Mouse (Mus musculus) cerebellum, adult 11-12 months (tissue): Measurements from ENCODE around the gene Map7d1.

Source experiments
- DNase-seq: peaks from one replicate; pipeline ENCODE4 v3.0.0; 2022

Map7d1 gene

GRCm38 (mm10) chr4:126256131-126256791 is at the start of gene Map7d1:
Gene Map7d1 (minus strand): TSS chr4:126256343.
- DNase-seq, result peak; percentile 93

DNA sequence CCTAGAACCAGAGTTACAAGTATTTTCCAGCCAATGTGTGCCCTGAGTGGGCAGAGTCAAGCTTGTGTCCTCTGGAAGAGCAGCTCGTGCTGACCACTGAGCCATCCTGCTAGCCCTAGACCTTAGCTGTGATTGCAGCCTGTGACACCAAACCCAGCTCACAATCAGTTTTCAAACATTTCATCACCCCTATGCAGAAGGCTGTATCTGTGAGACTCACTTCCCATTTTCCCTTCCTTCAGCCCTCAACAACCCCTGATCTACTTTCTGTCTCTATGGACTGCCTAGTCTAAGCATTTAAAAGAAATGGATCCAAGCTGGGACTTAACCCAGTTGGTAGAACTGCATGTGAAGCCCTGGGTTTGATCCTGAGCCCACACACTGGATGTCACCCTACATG is 49.3 kb upstream of the Map7d1 start:
- no peak for DNase-seq

DNA sequence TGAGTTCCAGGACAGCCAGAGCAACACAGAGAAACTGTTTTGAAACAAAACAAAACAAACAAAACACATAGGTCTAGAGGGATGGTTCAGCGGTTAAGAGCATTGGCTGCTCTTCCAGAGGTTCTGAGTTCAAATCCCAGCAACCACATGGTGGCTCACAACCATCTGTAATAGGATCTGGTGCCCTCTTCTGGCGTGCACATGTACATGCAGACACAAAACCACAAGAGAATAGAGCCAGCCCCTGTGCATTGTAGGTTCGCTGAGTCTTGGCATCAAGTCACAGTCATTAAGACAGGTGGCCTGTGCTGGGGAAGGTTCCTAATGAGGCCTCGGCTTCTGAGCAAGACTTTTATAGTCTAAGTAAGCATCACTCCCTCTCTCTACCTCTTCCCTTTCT is 47.7 kb upstream of the Map7d1 start:
- peak; percentile 11 for DNase-seq

DNA sequence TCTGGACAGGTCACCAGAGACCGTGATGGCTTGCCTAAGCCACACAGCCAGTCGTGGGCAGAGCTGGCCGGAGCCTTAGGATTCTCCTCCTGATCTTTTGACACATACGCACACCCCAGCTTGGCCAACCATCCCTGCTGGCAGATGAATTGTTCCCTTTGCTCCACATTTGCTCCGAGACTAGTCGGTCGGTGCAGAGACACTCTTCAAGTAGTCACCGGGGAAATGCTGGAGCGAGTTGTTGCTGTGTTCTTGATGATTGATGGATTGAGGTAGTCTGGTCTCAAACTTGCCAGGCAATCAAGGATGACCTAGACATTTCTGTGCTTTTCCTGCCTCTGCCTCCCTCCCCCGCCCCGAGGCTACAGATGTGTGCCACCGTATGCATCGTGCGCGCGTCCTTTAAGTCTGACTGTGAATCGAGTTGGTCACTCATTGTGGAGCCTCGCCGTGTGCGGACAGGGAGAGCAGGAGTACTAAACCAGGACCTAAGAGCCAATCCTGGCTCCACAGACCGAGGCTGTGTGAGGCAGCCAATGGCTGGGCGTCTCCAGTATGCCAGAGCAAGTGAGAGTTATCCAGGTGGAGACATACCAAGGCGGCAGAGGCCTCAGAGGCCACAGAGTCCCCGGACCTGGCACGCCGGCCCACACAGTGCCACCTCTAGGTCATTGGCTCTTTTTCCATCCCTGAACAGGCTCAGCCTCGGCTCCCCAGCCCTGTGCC is 45.6 kb upstream of the Map7d1 start:
- peak; percentile 68 for DNase-seq

- DNase-seq, result peak; percentile 45
These were observed 44.9 kb upstream of the Map7d1 start for GRCm38 (mm10) chr4:126300916-126301583.

- peak; percentile 73 for DNase-seq
These were observed 40.5 kb upstream of the Map7d1 start for GRCm38 (mm10) chr4:126296617-126297101.

GRCm38 (mm10) chr4:126295937-126296336 is 39.8 kb upstream of the Map7d1 start:
- no peak for DNase-seq

DNA sequence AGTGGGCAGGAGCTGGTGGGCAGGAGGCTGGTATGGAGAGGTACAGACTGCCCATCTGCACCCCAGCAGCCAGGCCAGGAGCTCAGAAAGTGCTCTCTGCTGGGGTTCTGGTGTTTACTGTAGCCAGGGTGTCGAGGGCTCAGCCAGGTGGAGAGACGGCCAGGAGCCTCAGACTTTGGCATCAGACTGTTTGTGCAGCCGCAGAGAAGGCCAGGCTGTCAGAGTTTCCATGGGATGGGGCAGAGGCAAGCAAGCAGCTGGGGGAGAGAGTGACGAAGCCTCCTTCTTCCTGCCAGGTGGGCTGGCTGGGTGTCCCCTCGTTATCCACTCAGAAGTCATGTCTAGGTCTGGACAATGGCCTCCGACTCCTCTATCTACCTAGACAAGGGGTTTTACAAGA is 39.0 kb upstream of the Map7d1 start:
- DNase-seq, result no peak

- no peak for DNase-seq
These were observed 35.1 kb upstream of the Map7d1 start for GRCm38 (mm10) chr4:126291196-126291595.

DNA sequence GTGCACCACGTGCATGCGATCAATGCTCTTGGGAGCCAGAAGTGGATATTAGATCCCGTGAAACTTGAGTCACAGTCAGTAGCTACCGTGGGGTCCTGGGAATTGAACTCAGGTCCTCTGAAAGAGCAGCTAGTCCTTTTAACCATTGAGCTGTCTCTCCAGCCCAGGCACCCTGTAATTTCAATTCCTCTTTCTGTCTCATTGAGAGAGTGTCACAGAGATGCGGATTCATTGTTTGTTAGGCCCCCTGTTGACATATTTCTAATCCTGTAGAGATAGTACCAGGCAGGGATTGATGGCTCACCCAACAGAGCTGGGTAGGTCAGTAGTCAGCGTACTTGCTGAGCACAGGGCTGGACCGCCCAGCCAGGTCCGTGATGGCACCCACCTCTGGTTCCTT is 34.2 kb upstream of the Map7d1 start:
- no peak for DNase-seq

DNA sequence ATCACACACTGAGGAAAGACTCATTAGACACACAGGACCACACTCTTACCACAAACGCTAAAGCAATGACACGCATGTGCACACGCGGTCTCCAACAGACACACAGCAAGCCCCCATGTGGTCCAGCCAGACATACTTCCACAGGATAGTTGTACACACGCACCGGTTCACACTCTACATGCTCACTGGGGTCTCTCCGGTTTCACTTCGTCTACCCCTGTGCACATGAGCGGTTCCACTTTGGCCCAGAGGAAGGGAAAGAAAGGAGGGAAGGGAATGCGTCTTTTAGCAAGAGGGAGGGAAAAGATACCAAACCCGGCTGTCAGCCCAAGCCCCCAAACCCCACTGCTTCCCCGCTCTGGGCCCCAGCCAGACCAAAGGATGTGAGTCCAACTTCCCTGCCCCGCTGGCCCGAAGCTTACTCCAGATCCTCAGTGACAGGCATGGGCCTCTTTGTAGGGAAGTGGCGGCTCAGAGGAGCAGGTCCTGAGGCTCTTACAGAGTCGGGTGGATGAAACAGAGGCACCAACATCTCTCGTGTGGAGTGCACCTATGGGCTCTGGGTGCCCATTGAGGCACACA is 32.0 kb upstream of the Map7d1 start:
- DNase-seq, result no peak

DNA sequence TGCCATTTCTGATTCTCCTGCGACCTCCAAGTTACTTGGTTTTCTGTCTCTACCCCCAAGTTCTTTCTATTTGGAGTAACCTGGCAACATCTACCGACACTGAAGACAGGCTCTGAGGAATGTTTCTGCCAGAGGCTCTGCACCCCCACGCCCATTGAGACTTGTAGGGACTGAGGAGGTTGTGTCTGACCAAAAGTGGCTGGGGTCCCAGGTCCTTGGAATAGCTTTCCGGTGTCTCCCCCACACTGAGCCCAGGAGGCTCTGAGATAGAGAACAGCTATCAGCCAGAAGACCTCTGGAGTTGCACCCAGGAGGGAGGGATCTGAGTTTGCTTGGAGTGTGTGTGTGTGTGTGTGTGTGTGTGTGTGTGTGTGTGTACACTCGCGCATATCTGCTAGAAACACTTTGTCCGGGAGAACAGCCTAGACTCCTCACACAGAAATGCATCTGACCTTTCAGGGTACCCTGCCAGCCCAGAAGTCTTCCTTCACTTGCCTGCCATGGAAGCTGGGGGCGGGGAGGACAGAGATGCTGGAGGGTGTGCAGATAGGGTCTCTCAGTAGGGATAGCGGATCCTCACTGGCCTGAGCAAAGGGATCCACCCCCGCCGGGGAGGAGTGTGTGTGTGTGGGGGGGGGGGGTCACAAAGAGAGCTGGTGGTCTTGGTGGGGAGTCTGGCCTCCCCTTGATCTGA is 31.3 kb upstream of the Map7d1 start:
- DNase-seq, result no peak

DNA sequence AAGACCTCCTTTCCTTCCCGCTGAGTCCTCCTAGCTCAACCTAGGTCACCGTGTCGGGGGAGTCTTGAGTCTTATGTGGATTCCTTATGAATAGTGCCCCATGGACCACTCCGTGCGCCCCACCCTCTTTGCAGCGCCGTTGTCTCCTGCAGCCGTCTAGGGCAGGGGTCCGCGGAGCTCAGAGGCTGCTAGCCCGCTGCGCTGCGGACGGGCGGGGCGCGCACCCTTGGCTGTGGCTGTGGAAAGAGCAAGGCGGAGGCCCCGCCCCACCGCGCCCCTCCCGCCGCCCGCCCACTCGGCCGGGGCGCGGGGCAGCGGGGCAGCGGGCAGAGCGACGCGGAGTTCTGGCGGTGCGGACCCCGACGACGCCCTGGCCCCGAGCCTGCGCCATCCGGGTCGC is 30.3 kb upstream of the Map7d1 start, which contains the start of gene Col8a2:
Gene Col8a2, plus strand, starts transcription at position 302 of the 400 bp plus-strand sequence.
- no peak for DNase-seq

- no peak for DNase-seq
These were observed 27.4 kb upstream of the Map7d1 start for GRCm38 (mm10) chr4:126283582-126283981.

DNA sequence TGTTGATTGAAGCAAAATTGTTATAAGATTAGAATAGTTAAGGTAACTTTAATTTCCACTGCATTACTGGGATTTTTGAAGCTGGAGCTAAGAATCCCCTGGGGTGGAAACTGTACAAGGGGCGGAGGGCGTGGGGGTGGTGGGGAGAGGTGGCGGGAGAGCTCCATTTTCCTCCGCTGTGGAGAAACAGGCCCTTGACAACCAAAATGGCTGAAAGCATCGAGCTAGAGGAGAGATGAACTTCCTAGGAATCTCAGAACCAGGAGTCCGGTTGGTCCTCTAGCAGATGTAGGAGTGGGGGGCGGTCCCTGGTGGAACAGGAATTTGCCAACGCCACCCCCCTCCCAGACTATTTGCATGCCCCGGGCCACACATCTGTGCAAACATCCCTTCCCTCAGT is 25.6 kb upstream of the Map7d1 start:
- DNase-seq, result no peak

DNA sequence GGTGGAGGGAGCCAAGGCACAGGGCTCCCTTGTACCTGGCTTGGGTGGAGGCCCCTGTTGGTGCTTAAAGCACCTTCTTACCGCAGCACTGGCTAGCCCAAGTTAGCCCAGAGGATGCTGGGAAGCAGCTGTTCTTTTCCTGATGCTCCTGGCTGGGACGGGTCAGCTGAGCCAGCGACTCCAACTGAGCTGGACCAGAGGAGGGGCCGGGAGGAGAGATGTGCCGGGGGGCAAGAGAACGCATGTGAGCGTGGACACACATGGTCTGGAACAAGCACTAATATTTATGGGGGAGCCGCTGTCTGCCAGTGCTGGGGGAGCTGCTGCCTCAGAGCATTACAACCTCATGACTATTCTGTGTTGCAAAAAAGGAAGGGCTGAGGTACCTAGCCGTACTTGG is 22.8 kb upstream of the Map7d1 start:
- DNase-seq, result peak; percentile 27

- peak; percentile 44 for DNase-seq
These were observed 22.4 kb upstream of the Map7d1 start for GRCm38 (mm10) chr4:126278565-126278915.

- peak; percentile 72 for DNase-seq
These were observed 21.9 kb upstream of the Map7d1 start for GRCm38 (mm10) chr4:126277906-126278564.

GRCm38 (mm10) chr4:126275681-126276131 is 19.6 kb upstream of the Map7d1 start:
- peak; percentile 85 for DNase-seq

DNA sequence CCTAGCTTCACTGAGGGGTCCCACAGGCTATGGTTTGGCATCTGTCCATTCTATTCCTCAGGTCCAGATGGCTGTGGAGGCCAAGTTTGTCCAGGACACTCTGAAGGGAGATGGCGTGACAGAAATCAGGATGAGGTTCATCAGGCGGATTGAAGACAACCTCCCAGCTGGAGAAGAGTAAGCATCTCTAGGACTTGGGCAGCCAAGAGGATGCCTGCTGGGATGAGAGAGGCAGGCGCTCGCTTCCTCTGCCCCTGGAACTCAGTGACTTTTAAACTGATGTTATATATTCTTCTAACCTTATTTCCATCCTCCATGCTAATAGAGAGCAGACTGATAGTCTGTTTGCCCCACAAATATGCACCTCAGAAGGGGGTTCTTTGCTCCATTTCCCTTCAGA is 18.9 kb upstream of the Map7d1 start:
- peak; percentile 76 for DNase-seq

- DNase-seq, result peak; percentile 89
These were observed 17.6 kb upstream of the Map7d1 start for GRCm38 (mm10) chr4:126273753-126274152.

DNA sequence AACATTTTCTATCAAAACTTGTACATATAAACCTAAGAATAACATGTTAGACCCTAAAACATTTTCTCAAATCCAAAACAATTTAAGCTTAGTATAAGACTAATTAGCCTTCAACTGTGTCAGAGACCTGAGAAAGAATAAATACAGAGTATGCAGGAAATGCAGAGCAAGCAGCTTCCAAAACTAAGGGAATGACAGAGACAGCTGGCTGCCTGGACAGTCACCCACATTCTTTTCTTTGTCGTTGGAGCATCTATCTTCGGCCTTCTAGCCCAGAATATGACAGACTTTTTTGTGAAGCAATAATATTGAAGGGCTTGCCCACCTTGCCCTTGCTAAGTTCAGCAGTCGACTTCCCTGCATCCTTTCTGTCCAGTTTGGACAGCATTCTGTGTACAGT is 13.1 kb upstream of the Map7d1 start:
- DNase-seq, result no peak
